Mouse (Mus musculus): ENCODE data around the gene Wdr13. TPM values are rescaled to one million over a fixed set of nuclear protein-coding genes. Genes with fewer than 3 reads are reported as not detected.

Wdr13 gene
- polyA plus RNA-seq, 1 experiment from 2014 or later: 15.6 TPM

GRCm38 (mm10) chrX:8090346-8090953 lies 42.2 kb downstream of the Wdr13 start, which contains the start of gene Was:
Gene Was, minus strand, starts transcription at chrX:8090498.
- H3K4me3 ChIP-seq (ENCODE audit: low read depth, low read length): no peak within 1 kb of the TSS
- no peaks in the 10 kb centered on the region for H3K9me3 ChIP-seq (ENCODE audit: control insufficient read depth, low read length)
- no peaks in the 10 kb centered on the region for H3K36me3 ChIP-seq (ENCODE audit: control insufficient read depth, insufficient read depth, low read length)
- WGBS: 86% methylated on average over 12 of the region's 14 CpGs
- H3K4me1 ChIP-seq (replicated peaks; ENCODE audit: control insufficient read depth, insufficient read depth): no peaks in the 10 kb centered on the region
- ATAC-seq (ENCODE audit: low FRiP score, low TSS enrichment) (no peak), DNase-seq (ENCODE audit: low spot score) (no peak)
- H3K4me2 ChIP-seq (replicated peaks; ENCODE audit: low read depth): no peak within 1 kb of the TSS
- H3K27me3 ChIP-seq (ENCODE audit: control insufficient read depth, insufficient read depth, low read length): no peaks in the 10 kb centered on the region
- no peak within 1 kb of the TSS for H3K9ac ChIP-seq (ENCODE audit: low read length)
- no peak for TF ChIP-seq EP300 (optimal IDR thresholded peaks at IDR 0.05)
- no peak for TF ChIP-seq CTCF (IDR thresholded peaks at IDR 0.05; ENCODE audit: low read depth)
- no peak within 1 kb of the TSS for H3K27ac ChIP-seq (replicated peaks)

GRCm38 (mm10) chrX:8089746-8090145 lies 42.9 kb downstream of the Wdr13 start:
- Histone ChIP-seq H3K9ac (ENCODE audit: low read length) (no peak overlapping the region), H3K36me3 (ENCODE audit: control insufficient read depth, insufficient read depth, low read length) (no peaks in the 10 kb centered on the region), H3K4me1 (replicated peaks; ENCODE audit: control insufficient read depth, insufficient read depth) (no peaks in the 10 kb centered on the region), H3K27me3 (ENCODE audit: control insufficient read depth, insufficient read depth, low read length) (no peaks in the 10 kb centered on the region), H3K9me3 (ENCODE audit: control insufficient read depth, low read length) (no peaks in the 10 kb centered on the region), H3K27ac (replicated peaks) (no peak overlapping the region), H3K4me3 (ENCODE audit: low read depth, low read length) (no peak overlapping the region), H3K4me2 (replicated peaks; ENCODE audit: low read depth) (no peak overlapping the region)
- TF ChIP-seq CTCF (IDR thresholded peaks at IDR 0.05; ENCODE audit: low read depth): no peak
- TF ChIP-seq EP300 (optimal IDR thresholded peaks at IDR 0.05): no peak
- DNase-seq (ENCODE audit: low spot score) (no peak), ATAC-seq (ENCODE audit: low FRiP score, low TSS enrichment) (no peak)
- WGBS: 84% methylated on average over 3 of the region's 3 CpGs

GRCm38 (mm10) chrX:8085611-8086010 lies 47.1 kb downstream of the Wdr13 start:
- Histone ChIP-seq H3K9ac (ENCODE audit: low read length) (no peak overlapping the region), H3K36me3 (ENCODE audit: control insufficient read depth, insufficient read depth, low read length) (no peaks in the 10 kb centered on the region)
- 86% methylated on average over 7 of the region's 8 CpGs for WGBS

GRCm38 (mm10) chrX:8084771-8085259 lies 47.9 kb downstream of the Wdr13 start:
- Histone ChIP-seq H3K9me3 (ENCODE audit: control insufficient read depth, low read length) (no peaks in the 10 kb centered on the region), H3K4me3 (ENCODE audit: low read depth, low read length) (no peak overlapping the region), H3K9ac (ENCODE audit: low read length) (no peak overlapping the region), H3K27me3 (ENCODE audit: control insufficient read depth, insufficient read depth, low read length) (no peaks in the 10 kb centered on the region), H3K4me2 (replicated peaks; ENCODE audit: low read depth) (no peak overlapping the region), H3K4me1 (replicated peaks; ENCODE audit: control insufficient read depth, insufficient read depth) (no peaks in the 10 kb centered on the region), H3K36me3 (ENCODE audit: control insufficient read depth, insufficient read depth, low read length) (no peaks in the 10 kb centered on the region), H3K27ac (replicated peaks) (no peak overlapping the region)
- TF ChIP-seq CTCF (IDR thresholded peaks at IDR 0.05; ENCODE audit: low read depth): no peak
- TF ChIP-seq EP300 (optimal IDR thresholded peaks at IDR 0.05): no peak
- no peak for ATAC-seq (ENCODE audit: low FRiP score, low TSS enrichment)
- WGBS: 91% methylated on average over 6 of the region's 6 CpGs
- no peak for DNase-seq (ENCODE audit: low spot score)

More at GRCm38 (mm10) chrX:8085611-8086010, 47.1 kb downstream of the Wdr13 start:
- Histone ChIP-seq H3K4me1 (replicated peaks; ENCODE audit: control insufficient read depth, insufficient read depth) (no peaks in the 10 kb centered on the region), H3K4me2 (replicated peaks; ENCODE audit: low read depth) (no peak overlapping the region), H3K9me3 (ENCODE audit: control insufficient read depth, low read length) (no peaks in the 10 kb centered on the region), H3K27ac (replicated peaks) (no peak overlapping the region), H3K4me3 (ENCODE audit: low read depth, low read length) (no peak overlapping the region), H3K27me3 (ENCODE audit: control insufficient read depth, insufficient read depth, low read length) (no peaks in the 10 kb centered on the region)
- TF ChIP-seq CTCF (IDR thresholded peaks at IDR 0.05; ENCODE audit: low read depth) (no peak), EP300 (optimal IDR thresholded peaks at IDR 0.05) (no peak)
- DNase-seq (ENCODE audit: low spot score) (no peak), ATAC-seq (ENCODE audit: low FRiP score, low TSS enrichment) (no peak)

- WGBS: 26% methylated on average over 3 of the region's 3 CpGs
- no peaks in the 10 kb centered on the region for H3K27me3 ChIP-seq (ENCODE audit: control insufficient read depth, insufficient read depth, low read length)
- H3K36me3 ChIP-seq (ENCODE audit: control insufficient read depth, insufficient read depth, low read length): no peaks in the 10 kb centered on the region
- TF ChIP-seq CTCF (IDR thresholded peaks at IDR 0.05; ENCODE audit: low read depth): no peak
- no peak for TF ChIP-seq EP300 (optimal IDR thresholded peaks at IDR 0.05)
- peak overlapping the region; percentile 23; the same call in 1 of the 2 replicates for H3K9ac ChIP-seq (ENCODE audit: low read length)
- no peaks in the 10 kb centered on the region for H3K4me1 ChIP-seq (replicated peaks; ENCODE audit: control insufficient read depth, insufficient read depth)
- no peaks in the 10 kb centered on the region for H3K9me3 ChIP-seq (ENCODE audit: control insufficient read depth, low read length)
- ATAC-seq (ENCODE audit: low FRiP score, low TSS enrichment): no peak
- H3K27ac ChIP-seq (replicated peaks): 0 out of 2 replicates have a peak overlapping the region, but pooled peaks have one; percentile 46
- peak overlapping the region; percentile 53 for H3K4me3 ChIP-seq (ENCODE audit: low read depth, low read length)
- H3K4me2 ChIP-seq (replicated peaks; ENCODE audit: low read depth): peak overlapping the region; percentile 49
- no peak for DNase-seq (ENCODE audit: low spot score)
These were observed 57.6 kb downstream of the Wdr13 start for GRCm38 (mm10) chrX:8075104-8075503.

GRCm38 (mm10) chrX:8074430-8075014 lies 58.2 kb downstream of the Wdr13 start, which contains the start of gene Suv39h1:
Gene Suv39h1, minus strand, starts transcription at chrX:8074760.
- 14% methylated on average over 38 of the region's 46 CpGs for WGBS

More at GRCm38 (mm10) chrX:8074430-8075014, 58.2 kb downstream of the Wdr13 start, which contains the start of gene Suv39h1:
- H3K36me3 ChIP-seq (ENCODE audit: control insufficient read depth, insufficient read depth, low read length): no peaks in the 10 kb centered on the region
- H3K9ac ChIP-seq (ENCODE audit: low read length): peak within 1 kb of the TSS; percentile 62
- peak; percentile 92 for DNase-seq (ENCODE audit: low spot score)
- peak within 1 kb of the TSS; percentile 53 for H3K4me3 ChIP-seq (ENCODE audit: low read depth, low read length)
- no peaks in the 10 kb centered on the region for H3K27me3 ChIP-seq (ENCODE audit: control insufficient read depth, insufficient read depth, low read length)
- no peaks in the 10 kb centered on the region for H3K4me1 ChIP-seq (replicated peaks; ENCODE audit: control insufficient read depth, insufficient read depth)
- H3K9me3 ChIP-seq (ENCODE audit: control insufficient read depth, low read length): no peaks in the 10 kb centered on the region
- peak; percentile 80 for TF ChIP-seq EP300 (optimal IDR thresholded peaks at IDR 0.05)
- no peak for TF ChIP-seq CTCF (IDR thresholded peaks at IDR 0.05; ENCODE audit: low read depth)
- H3K4me2 ChIP-seq (replicated peaks; ENCODE audit: low read depth): peak within 1 kb of the TSS; percentile 58
- H3K27ac ChIP-seq (replicated peaks): peak within 1 kb of the TSS; percentile 77
- ATAC-seq (ENCODE audit: low FRiP score, low TSS enrichment): peak; percentile 99
